Mouse (Mus musculus): ENCODE results near the gene 1700012B07Rik. TPM values are rescaled to one million over a fixed set of nuclear protein-coding genes. Genes with fewer than 3 reads are reported as not detected.

The 1700012B07Rik gene
- polyA plus RNA-seq (2016; fragmentation: Nextera tagmentation; extraction: Ambion mirVana): not detected in 2 replicates

GRCm38 (mm10) chr11:109827946-109828345, at the start of gene 1700012B07Rik:
Gene 1700012B07Rik, minus strand, starts transcription at chr11:109828046.
- no peak for DNase-seq (ENCODE audit: low spot score)
- WGBS: 83% methylated on average over 4 of the region's 4 CpGs
- no peaks in the 10 kb centered on the region for H3K4me1 ChIP-seq (replicated peaks)
- no peak within 1 kb of the TSS for H3K27ac ChIP-seq
- no peaks in the 10 kb centered on the region for H3K27me3 ChIP-seq (ENCODE audit: insufficient read depth, poor library complexity, severe bottlenecking)
- H3K9me3 ChIP-seq: no peaks in the 10 kb centered on the region
- H3K36me3 ChIP-seq: no peaks in the 10 kb centered on the region
- H3K4me3 ChIP-seq: no peak within 1 kb of the TSS

GRCm38 (mm10) chr11:109876767-109877166, 48.9 kb upstream of the 1700012B07Rik start:
- 87% methylated on average over 9 of the region's 9 CpGs for WGBS
- H3K4me3 ChIP-seq: no peak overlapping the region
- DNase-seq (ENCODE audit: low spot score): no peak

GRCm38 (mm10) chr11:109875834-109876233, 48.0 kb upstream of the 1700012B07Rik start:
- Histone ChIP-seq H3K4me1 (replicated peaks) (no peaks in the 10 kb centered on the region), H3K9me3 (no peaks in the 10 kb centered on the region), H3K27me3 (ENCODE audit: insufficient read depth, poor library complexity, severe bottlenecking) (no peaks in the 10 kb centered on the region), H3K27ac (no peak overlapping the region), H3K36me3 (no peaks in the 10 kb centered on the region), H3K4me3 (no peak overlapping the region)
- 73% methylated on average over 3 of the region's 3 CpGs for WGBS
- DNase-seq (ENCODE audit: low spot score): no peak

More at GRCm38 (mm10) chr11:109876767-109877166, 48.9 kb upstream of the 1700012B07Rik start:
- Histone ChIP-seq H3K9me3 (no peaks in the 10 kb centered on the region), H3K36me3 (no peaks in the 10 kb centered on the region), H3K27ac (no peak overlapping the region), H3K27me3 (ENCODE audit: insufficient read depth, poor library complexity, severe bottlenecking) (no peaks in the 10 kb centered on the region), H3K4me1 (replicated peaks) (no peaks in the 10 kb centered on the region)

GRCm38 (mm10) chr11:109875525-109875802, 47.6 kb upstream of the 1700012B07Rik start:
- 95% methylated on average over 1 of the region's 1 CpGs for WGBS
- no peaks in the 10 kb centered on the region for H3K4me1 ChIP-seq (replicated peaks)
- no peak for DNase-seq (ENCODE audit: low spot score)
- H3K4me3 ChIP-seq: no peak overlapping the region
- H3K27ac ChIP-seq: no peak overlapping the region
- no peaks in the 10 kb centered on the region for H3K36me3 ChIP-seq
- no peaks in the 10 kb centered on the region for H3K27me3 ChIP-seq (ENCODE audit: insufficient read depth, poor library complexity, severe bottlenecking)
- H3K9me3 ChIP-seq: no peaks in the 10 kb centered on the region

GRCm38 (mm10) chr11:109874651-109875524, 47.0 kb upstream of the 1700012B07Rik start:
- Histone ChIP-seq H3K36me3 (no peaks in the 10 kb centered on the region), H3K4me3 (no peak overlapping the region), H3K27me3 (ENCODE audit: insufficient read depth, poor library complexity, severe bottlenecking) (no peaks in the 10 kb centered on the region), H3K27ac (no peak overlapping the region), H3K9me3 (no peaks in the 10 kb centered on the region), H3K4me1 (replicated peaks) (no peaks in the 10 kb centered on the region)
- 90% methylated on average over 11 of the region's 11 CpGs for WGBS
- no peak for DNase-seq (ENCODE audit: low spot score)

GRCm38 (mm10) chr11:109873852-109874610, 46.2 kb upstream of the 1700012B07Rik start:
- Histone ChIP-seq H3K27ac (no peak overlapping the region), H3K4me3 (no peak overlapping the region), H3K9me3 (no peaks in the 10 kb centered on the region), H3K36me3 (no peaks in the 10 kb centered on the region), H3K4me1 (replicated peaks) (no peaks in the 10 kb centered on the region), H3K27me3 (ENCODE audit: insufficient read depth, poor library complexity, severe bottlenecking) (no peaks in the 10 kb centered on the region)
- 84% methylated on average over 22 of the region's 22 CpGs for WGBS
- no peak for DNase-seq (ENCODE audit: low spot score)

- H3K9me3 ChIP-seq: no peaks in the 10 kb centered on the region
- H3K27ac ChIP-seq: no peak overlapping the region
- H3K36me3 ChIP-seq: no peaks in the 10 kb centered on the region
- 52% methylated on average over 9 of the region's 9 CpGs for whole genome bisulfite sequencing
- DNase-seq (ENCODE audit: low spot score): no peak
- no peaks in the 10 kb centered on the region for H3K27me3 ChIP-seq (ENCODE audit: insufficient read depth, poor library complexity, severe bottlenecking)
- no peak overlapping the region for H3K4me3 ChIP-seq
- no peaks in the 10 kb centered on the region for H3K4me1 ChIP-seq (replicated peaks)
Measured at GRCm38 (mm10) chr11:109873161-109873775, 45.4 kb upstream of the 1700012B07Rik start.

- no peak for DNase-seq (ENCODE audit: low spot score)
- Histone ChIP-seq H3K27ac (no peak overlapping the region), H3K36me3 (no peaks in the 10 kb centered on the region), H3K4me3 (no peak overlapping the region), H3K9me3 (no peaks in the 10 kb centered on the region), H3K27me3 (ENCODE audit: insufficient read depth, poor library complexity, severe bottlenecking) (no peaks in the 10 kb centered on the region), H3K4me1 (replicated peaks) (no peaks in the 10 kb centered on the region)
- WGBS: 83% methylated on average over 3 of the region's 3 CpGs
Measured at GRCm38 (mm10) chr11:109872674-109873073, 44.8 kb upstream of the 1700012B07Rik start.

- no peaks in the 10 kb centered on the region for H3K4me1 ChIP-seq (replicated peaks)
- 86% methylated on average over 10 of the region's 10 CpGs for WGBS
- DNase-seq (ENCODE audit: low spot score): no peak
- H3K4me3 ChIP-seq: no peak overlapping the region
- no peaks in the 10 kb centered on the region for H3K9me3 ChIP-seq
- no peaks in the 10 kb centered on the region for H3K27me3 ChIP-seq (ENCODE audit: insufficient read depth, poor library complexity, severe bottlenecking)
- no peak overlapping the region for H3K27ac ChIP-seq
- H3K36me3 ChIP-seq: no peaks in the 10 kb centered on the region
Measured at GRCm38 (mm10) chr11:109872056-109872455, 44.2 kb upstream of the 1700012B07Rik start.

GRCm38 (mm10) chr11:109867861-109868260, 40.0 kb upstream of the 1700012B07Rik start:
- Histone ChIP-seq H3K36me3 (no peaks in the 10 kb centered on the region), H3K9me3 (no peaks in the 10 kb centered on the region), H3K4me3 (no peak overlapping the region), H3K4me1 (replicated peaks) (no peaks in the 10 kb centered on the region; the same call in 1 of the 2 replicates), H3K27me3 (ENCODE audit: insufficient read depth, poor library complexity, severe bottlenecking) (no peaks in the 10 kb centered on the region), H3K27ac (no peak overlapping the region)
- no peak for DNase-seq (ENCODE audit: low spot score)
- 91% methylated on average over 5 of the region's 5 CpGs for WGBS

GRCm38 (mm10) chr11:109866537-109867160, 38.8 kb upstream of the 1700012B07Rik start:
- WGBS: 80% methylated on average over 11 of the region's 11 CpGs
- H3K27ac ChIP-seq: no peak overlapping the region
- no peak for DNase-seq (ENCODE audit: low spot score)
- no peaks in the 10 kb centered on the region for H3K9me3 ChIP-seq
- H3K27me3 ChIP-seq (ENCODE audit: insufficient read depth, poor library complexity, severe bottlenecking): no peaks in the 10 kb centered on the region
- H3K4me1 ChIP-seq (replicated peaks): no peaks in the 10 kb centered on the region; the same call in 1 of the 2 replicates
- no peaks in the 10 kb centered on the region for H3K36me3 ChIP-seq
- H3K4me3 ChIP-seq: no peak overlapping the region

- DNase-seq (ENCODE audit: low spot score): no peak
- Histone ChIP-seq H3K4me1 (replicated peaks) (peaks cover under 1% of the 10 kb centered on the region; the same call in 1 of the 2 replicates), H3K4me3 (no peak overlapping the region), H3K27ac (no peak overlapping the region), H3K27me3 (ENCODE audit: insufficient read depth, poor library complexity, severe bottlenecking) (no peaks in the 10 kb centered on the region), H3K36me3 (no peaks in the 10 kb centered on the region), H3K9me3 (no peaks in the 10 kb centered on the region)
- WGBS: 86% methylated on average over 8 of the region's 8 CpGs
Measured at GRCm38 (mm10) chr11:109865526-109865925, 37.7 kb upstream of the 1700012B07Rik start.
